Mouse (Mus musculus) liver, embryonic 11.5 days (tissue): Measurements from ENCODE around the gene Fads3. TPM values are rescaled to one million over a fixed set of nuclear protein-coding genes. Genes with fewer than 3 reads are reported as not detected.
A peak's percentile ranks its signal among the peaks of the same experiment; 100 is the strongest.

Experiments
- ATAC-seq: fragments of 200-750 bp; cut with Nextera tagmentation; replicated peaks from 2 replicates; pipeline ENCODE4 v1.8.0; 2017; ENCODE audit warnings: moderate number of reproducible peaks, mild to moderate bottlenecking, moderate TSS enrichment, moderate library complexity; ENCODE audit not compliant: low FRiP score
- DNase-seq: peaks from one replicate; pipeline ENCODE4 v3.0.0-alpha.2; 2017; ENCODE audit warnings: low spot score
- H3K27ac ChIP-seq: fragments of 300-500 bp; sonication (generic); 2 replicates; pipeline ENCODE4 v1.5.1; 2014; ENCODE audit warnings: mild to moderate bottlenecking, low read depth, low read length, control low read depth
- H3K27me3 ChIP-seq: fragments of 300-500 bp; sonication (generic); replicated peaks from 2 replicates; pipeline ENCODE4 v1.6.1; 2014; ENCODE audit warnings: low read length, mixed read lengths; ENCODE audit not compliant: control insufficient read depth, insufficient read depth
- H3K36me3 ChIP-seq: fragments of 300-500 bp; sonication (generic); 2 replicates; pipeline ENCODE4 v1.6.1; 2014; ENCODE audit warnings: mild to moderate bottlenecking, low read length, moderate library complexity, mixed read lengths; ENCODE audit not compliant: control insufficient read depth, insufficient read depth
- H3K4me1 ChIP-seq: fragments of 300-500 bp; sonication (generic); replicated peaks from 2 replicates; pipeline ENCODE4 v1.6.1; 2014; ENCODE audit warnings: low read length, mixed read lengths; ENCODE audit not compliant: control insufficient read depth, insufficient read depth
- H3K4me2 ChIP-seq: fragments of 300-500 bp; sonication (generic); 2 replicates; pipeline ENCODE4 v1.6.1; 2014; ENCODE audit warnings: mild to moderate bottlenecking, control low read depth, moderate library complexity
- H3K4me3 ChIP-seq: fragments of 300-500 bp; sonication (generic); 2 replicates; pipeline ENCODE4 v1.5.1; 2014; ENCODE audit warnings: low read depth, low read length, control low read depth
- H3K9ac ChIP-seq: fragments of 300-500 bp; sonication (generic); 2 replicates; pipeline ENCODE4 v1.6.1; 2014; ENCODE audit warnings: low read depth, low read length, control low read depth
- H3K9me3 ChIP-seq: fragments of 300-500 bp; sonication (generic); 2 replicates; pipeline ENCODE4 v1.6.1; 2016; ENCODE audit warnings: low read length, inconsistent platforms, mixed read lengths; ENCODE audit not compliant: control insufficient read depth
- WGBS: fragments of 180-500 bp; shearing (Covaris S2); extraction: QIAGEN DNeasy Blood & Tissue Kit; methylation state at CpG from one replicate; pipeline ENCODE4 v1.1.7; 2014; 5-methylcytosine and 5-hydroxymethylcytosine counted together
- polyA plus RNA-seq: library from polyadenylated mRNA; unstranded; fragments of >200 nt; fragmentation: Nextera tagmentation; extraction: Ambion mirVana; gene quantifications from 2 replicates; pipeline ENCODE4 v1.2.1, GENCODE M21; 2014

Fads3 gene
- polyA plus RNA-seq, 1 experiment from 2014 or later = 7.2 TPM

- no peak overlapping the region for H3K4me3 ChIP-seq
- no peaks in the 10 kb centered on the region for H3K9me3 ChIP-seq
- no peak for DNase-seq
- H3K36me3 ChIP-seq = peaks cover 56% of the 10 kb centered on the region
- H3K9ac ChIP-seq = no peak overlapping the region
- H3K4me2 ChIP-seq = no peak overlapping the region
- no peaks in the 10 kb centered on the region for H3K27me3 ChIP-seq
- peaks cover 35% of the 10 kb centered on the region for H3K4me1 ChIP-seq
- H3K27ac ChIP-seq = 0 out of 2 replicates have a peak overlapping the region, but pooled peaks have one; percentile 34
- no peak for ATAC-seq
- 67% methylated on average over 4 of the region's 4 CpGs for WGBS
Measured at GRCm38 (mm10) chr19:10066189-10066500, 24.8 kb downstream of the Fads3 start.

GRCm38 (mm10) chr19:10066502-10066901 lies 25.1 kb downstream of the Fads3 start:
- Histone ChIP-seq H3K4me1 (peaks cover 32% of the 10 kb centered on the region), H3K9me3 (no peaks in the 10 kb centered on the region), H3K27ac (no peak overlapping the region), H3K9ac (no peak overlapping the region), H3K27me3 (no peaks in the 10 kb centered on the region), H3K4me2 (no peak overlapping the region), H3K36me3 (peaks cover 58% of the 10 kb centered on the region), H3K4me3 (no peak overlapping the region)
- ATAC-seq (no peak), DNase-seq (no peak)
- 87% methylated on average over 3 of the region's 3 CpGs for WGBS

- DNase-seq (no peak), ATAC-seq (no peak)
- peaks cover 57% of the 10 kb centered on the region for H3K36me3 ChIP-seq
- H3K27ac ChIP-seq = no peak overlapping the region
- no peak overlapping the region for H3K4me3 ChIP-seq
- WGBS = 96% methylated on average over 7 of the region's 7 CpGs
- H3K27me3 ChIP-seq = no peaks in the 10 kb centered on the region
- no peak overlapping the region for H3K4me2 ChIP-seq
- no peaks in the 10 kb centered on the region for H3K9me3 ChIP-seq
- no peak overlapping the region for H3K9ac ChIP-seq
- H3K4me1 ChIP-seq = peaks cover 25% of the 10 kb centered on the region
Measured at GRCm38 (mm10) chr19:10067701-10068100, 26.3 kb downstream of the Fads3 start.

GRCm38 (mm10) chr19:10070186-10070980 lies 29.0 kb downstream of the Fads3 start:
- DNase-seq (no peak), ATAC-seq (no peak)
- Histone ChIP-seq H3K9ac (no peak overlapping the region), H3K4me3 (no peak overlapping the region), H3K27me3 (no peaks in the 10 kb centered on the region), H3K4me2 (no peak overlapping the region), H3K4me1 (peaks cover 14% of the 10 kb centered on the region), H3K9me3 (no peaks in the 10 kb centered on the region), H3K27ac (no peak overlapping the region), H3K36me3 (peaks cover 70% of the 10 kb centered on the region)
- WGBS = 88% methylated on average over 8 of the region's 8 CpGs

- no peaks in the 10 kb centered on the region for H3K9me3 ChIP-seq
- peaks cover 7% of the 10 kb centered on the region for H3K4me1 ChIP-seq
- no peaks in the 10 kb centered on the region for H3K27me3 ChIP-seq
- WGBS = 88% methylated on average over 5 of the region's 5 CpGs
- H3K4me2 ChIP-seq = no peak overlapping the region
- H3K9ac ChIP-seq = no peak overlapping the region
- peaks cover 72% of the 10 kb centered on the region for H3K36me3 ChIP-seq
- H3K4me3 ChIP-seq = no peak overlapping the region
- no peak for ATAC-seq
- DNase-seq = no peak
- H3K27ac ChIP-seq = no peak overlapping the region
Measured at GRCm38 (mm10) chr19:10071166-10071565, 29.8 kb downstream of the Fads3 start.

- Histone ChIP-seq H3K4me2 (no peak overlapping the region), H3K27ac (no peak overlapping the region), H3K4me1 (no peaks in the 10 kb centered on the region; the same call in 1 of the 2 replicates), H3K4me3 (no peak overlapping the region), H3K9ac (no peak overlapping the region), H3K9me3 (no peaks in the 10 kb centered on the region), H3K36me3 (peaks cover 79% of the 10 kb centered on the region), H3K27me3 (no peaks in the 10 kb centered on the region)
- 88% methylated on average over 4 of the region's 4 CpGs for WGBS
- no peak for DNase-seq
- no peak for ATAC-seq
Measured at GRCm38 (mm10) chr19:10071892-10072291, 30.5 kb downstream of the Fads3 start.

- Histone ChIP-seq H3K27me3 (no peaks in the 10 kb centered on the region), H3K4me2 (no peak overlapping the region), H3K27ac (no peak overlapping the region), H3K4me3 (no peak overlapping the region), H3K36me3 (peaks cover 79% of the 10 kb centered on the region), H3K9me3 (no peaks in the 10 kb centered on the region), H3K9ac (no peak overlapping the region), H3K4me1 (no peaks in the 10 kb centered on the region)
- ATAC-seq (no peak), DNase-seq (no peak)
- 93% methylated on average over 5 of the region's 5 CpGs for WGBS
Measured at GRCm38 (mm10) chr19:10073145-10073544, 31.8 kb downstream of the Fads3 start.

- Histone ChIP-seq H3K27ac (no peak overlapping the region), H3K4me3 (no peak overlapping the region), H3K9ac (no peak overlapping the region), H3K36me3 (peaks cover 69% of the 10 kb centered on the region), H3K27me3 (no peaks in the 10 kb centered on the region), H3K4me2 (no peak overlapping the region), H3K4me1 (peaks cover 2% of the 10 kb centered on the region; the same call in 1 of the 2 replicates), H3K9me3 (no peaks in the 10 kb centered on the region)
- DNase-seq (no peak), ATAC-seq (no peak)
- 81% methylated on average over 6 of the region's 6 CpGs for WGBS
Measured at GRCm38 (mm10) chr19:10078392-10078791, 37.0 kb downstream of the Fads3 start.

- ATAC-seq (no peak), DNase-seq (no peak)
- no peak overlapping the region for H3K4me3 ChIP-seq
- peaks cover 2% of the 10 kb centered on the region; the same call in 1 of the 2 replicates for H3K4me1 ChIP-seq
- no peak overlapping the region for H3K4me2 ChIP-seq
- no peaks in the 10 kb centered on the region for H3K9me3 ChIP-seq
- peaks cover 55% of the 10 kb centered on the region for H3K36me3 ChIP-seq
- H3K9ac ChIP-seq = no peak overlapping the region
- WGBS = 91% methylated on average over 7 of the region's 7 CpGs
- H3K27ac ChIP-seq = no peak overlapping the region
- H3K27me3 ChIP-seq = no peaks in the 10 kb centered on the region
Measured at GRCm38 (mm10) chr19:10080384-10080783, 39.0 kb downstream of the Fads3 start.
